Comparison of ENCODE assay signal across 8 mouse cellular contexts in the genomic region with DNA sequence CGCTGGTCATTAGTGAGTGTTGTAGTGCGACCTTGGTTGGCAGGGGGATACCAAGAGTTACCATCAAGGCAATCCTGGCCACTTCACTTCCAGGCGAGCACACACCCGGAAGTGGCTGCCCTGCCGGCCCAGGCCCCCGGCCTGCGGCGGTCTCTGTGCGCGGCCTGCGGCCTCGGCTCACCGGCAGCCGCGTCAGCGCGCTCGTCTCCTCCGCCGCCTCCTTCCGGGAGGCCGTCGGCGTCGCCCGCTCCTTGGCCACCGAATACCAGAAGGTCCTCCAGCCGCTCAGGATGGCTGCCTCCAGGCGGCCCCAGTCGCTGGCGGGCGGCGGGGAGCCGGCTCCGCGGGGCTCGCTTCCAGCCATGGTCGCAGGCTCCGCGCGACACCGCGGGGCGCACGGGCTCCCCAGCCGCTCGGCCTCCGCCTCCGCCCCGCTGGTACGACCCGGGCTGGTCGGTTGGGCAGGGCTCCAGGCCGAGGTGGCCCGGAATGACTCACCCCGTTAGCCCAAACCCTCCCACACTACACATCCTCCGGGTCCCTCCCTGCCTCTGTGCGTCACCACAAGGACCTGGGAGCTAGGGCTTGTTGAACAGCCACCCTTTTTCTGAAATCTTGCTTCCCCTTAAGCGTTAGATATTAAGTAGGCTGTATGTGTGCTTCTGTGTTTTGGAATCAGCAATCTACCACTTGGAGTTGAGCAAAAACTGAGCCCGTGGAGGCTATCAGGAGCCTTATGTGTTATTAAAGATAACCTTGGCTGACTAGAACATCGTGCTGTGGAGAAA. TPM values are rescaled to one million over a fixed set of nuclear protein-coding genes. Genes with fewer than 3 reads are reported as not detected.
A peak's percentile ranks its signal among the peaks of the same experiment; 100 is the strongest.
DNase-seq lines count a peak whose midpoint lies in the region; ATAC-seq and TF ChIP-seq lines count a peak whose summit lies in the region.

A gene (minus strand): TSS at position 513 of the 788 bp plus-strand sequence.

- no peaks in the 10 kb centered on the region for H3K4me1 ChIP-seq in lung, embryonic 14.5 days (ENCODE audit: insufficient read depth)

- H3K9ac ChIP-seq in lung, embryonic 14.5 days: peak within 1 kb of the TSS; percentile 93

- H3K9me3 ChIP-seq in lung, embryonic 14.5 days (ENCODE audit: low read depth, low read length): no peaks in the 10 kb centered on the region

- peak; percentile 94 for ATAC-seq in frontal cortex, adult (ENCODE audit: low TSS enrichment)
- ATAC-seq in hematopoietic stem cell, adult 5-6 weeks (replicated peaks in 1 of 2; ENCODE audit: insufficient read depth in 1 of 2, low FRiP score in 2 of 2, low TSS enrichment in 1 of 2, low read depth in 1 of 2, poor library complexity in 2 of 2, severe bottlenecking in 2 of 2): peak; percentile 97 to 99
- ATAC-seq in lung, embryonic 14.5 days (ENCODE audit: insufficient read depth): peak; percentile 98
- peak; percentile 93 for ATAC-seq in neutrophil, adult 5-6 weeks (ENCODE audit: extremely low read depth, insufficient number of reproducible peaks, low FRiP score, poor library complexity, severe bottlenecking)

- peak within 1 kb of the TSS; percentile 68 for H3K4me2 ChIP-seq in lung, embryonic 14.5 days

- peaks cover 24% of the 10 kb centered on the region for H3K36me3 ChIP-seq in lung, embryonic 14.5 days (ENCODE audit: insufficient read depth)

- WGBS in lung, embryonic 14.5 days: under 1% methylated on average over 60 of the region's 61 CpGs

- no peak for TF ChIP-seq CTCF in lung, embryonic 14.5 days (IDR thresholded peaks at IDR 0.05; ENCODE audit: low read depth)

- H3K27ac ChIP-seq in lung, embryonic 14.5 days (ENCODE audit: low read depth): peak within 1 kb of the TSS; percentile 98

- H3K4me3 ChIP-seq in lung, embryonic 14.5 days (ENCODE audit: low read depth, low read length): peak within 1 kb of the TSS; percentile 64

- no peaks in the 10 kb centered on the region for H3K27me3 ChIP-seq in lung, embryonic 14.5 days (ENCODE audit: insufficient read depth, low read length)

- peak; percentile 92 for DNase-seq in MN1 (ENCODE audit: low spot score)
- peak; percentile 86 for DNase-seq in cerebellum, adult 9-10 months
- peak; percentile 66 to 71 for DNase-seq in layer of hippocampus, adult 8-10 months (ENCODE audit: low spot score in 2 of 2)
- DNase-seq in lung, embryonic 14.5 days: peak; percentile 82
- peak; percentile 47 for DNase-seq in thymus, adult 18-20 months

RNA-seq across cellular contexts. Expression of the gene that starts here (rescaled TPM):
- 18.8 and 19.3 TPM in 2 replicates for total RNA-seq in hematopoietic stem cell, adult 5-6 weeks (2017)
- 10 to 100 TPM in 2 of 4 experiments, 1 to 10 TPM in 2; 8.5 to 11.0 (median 9.9) TPM for total RNA-seq in layer of hippocampus, adult 8-10 months (2022)
- polyA plus RNA-seq in lung, embryonic 14.5 days (2014; fragmentation: Nextera tagmentation; extraction: Ambion mirVana): 10.9 and 12.6 TPM in 2 replicates
- total RNA-seq in neutrophil, adult 5-6 weeks (2017): 19.2 and 27.9 TPM in 2 replicates

Comparison
In these comparisons a context has a peak if more than half of its experiments do, and no peak if none do; other contexts are left out.
1. Peak in every context shown above with its lines: DNase-seq, ATAC-seq, H3K4me3 ChIP-seq and H3K27ac ChIP-seq.